Mouse (Mus musculus): ENCODE data around the gene Gm10715.
"Not testable (repeated sequence)": the region's sequence is repeated elsewhere in the genome, so short reads cannot be mapped to it uniquely, and the experiment has no call there.

Gm10715 gene

GRCm38 (mm10) chr9:3036577-3036976, at the start of gene Gm10715:
Gm10715 (plus strand) TSS chr9:3036877.
- not testable (repeated sequence) for DNase-seq

DNA sequence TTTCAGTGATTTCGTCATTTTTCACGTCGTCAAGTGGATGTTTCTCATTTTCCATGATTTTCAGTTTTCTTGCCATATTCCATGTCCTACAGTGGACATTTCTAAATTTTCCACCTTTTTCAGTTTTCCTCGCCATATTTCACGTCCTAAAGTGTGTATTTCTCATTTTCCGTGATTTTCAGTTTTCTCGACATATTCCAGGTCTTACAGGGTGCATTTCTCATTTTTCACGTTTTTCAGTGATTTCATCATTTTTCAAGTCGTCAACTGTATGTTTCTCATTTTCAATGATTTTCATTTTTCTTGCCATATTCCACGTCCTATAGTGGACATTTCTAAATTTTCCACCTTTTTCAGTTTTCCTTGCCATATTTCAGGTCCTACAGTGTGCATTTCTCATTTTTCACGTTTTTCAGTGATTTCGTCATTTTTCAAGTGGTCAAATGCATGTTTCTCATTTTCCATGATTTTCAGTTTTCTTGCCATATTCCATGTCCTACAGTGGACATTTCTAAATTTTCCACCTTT, 36.2 kb upstream of the Gm10715 start, which contains the start of gene Gm10722:
Gene Gm10722, plus strand, starts transcription at position 478 of the 528 bp plus-strand sequence.
- peak; percentile 10 to 21 for DNase-seq

GRCm38 (mm10) chr9:3001006-3001405, 35.7 kb upstream of the Gm10715 start:
- not testable (repeated sequence) for DNase-seq

DNA sequence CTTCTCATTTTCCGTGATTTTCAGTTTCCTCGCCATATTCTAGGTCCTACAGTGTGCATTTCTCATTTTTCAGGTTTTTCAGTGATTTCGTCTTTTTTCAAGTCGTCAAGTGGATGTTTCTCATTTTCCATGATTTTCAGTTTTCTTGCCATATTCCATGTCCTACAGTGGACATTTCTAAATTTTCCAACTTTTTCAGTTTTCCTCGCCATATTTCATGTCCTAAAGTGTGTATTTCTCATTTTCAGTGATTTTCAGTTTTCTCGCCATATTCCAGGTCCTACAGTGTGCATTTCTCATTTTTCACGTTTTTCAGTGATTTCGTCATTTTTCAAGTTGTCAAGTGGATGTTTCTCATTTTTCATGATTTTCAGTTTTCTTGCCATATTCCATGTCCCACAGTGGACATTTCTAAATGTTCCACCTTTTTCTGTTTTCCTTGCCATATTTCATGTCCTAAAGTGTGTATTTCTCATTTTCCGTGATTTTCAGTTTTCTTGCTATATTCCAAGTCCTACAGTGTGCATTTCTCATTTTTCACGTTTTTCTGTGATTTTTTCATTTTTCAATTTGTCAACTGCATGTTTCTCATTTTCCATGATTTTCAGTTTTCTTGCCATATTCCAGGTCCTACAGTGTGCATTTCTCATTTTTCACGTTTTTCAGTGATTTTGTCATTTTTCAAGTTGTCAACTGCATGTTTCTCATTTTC, 34.6 kb upstream of the Gm10715 start:
- peak; percentile 87 to 100 for DNase-seq

GRCm38 (mm10) chr9:3002794-3003396, 33.8 kb upstream of the Gm10715 start, which contains the start of gene Gm11168:
Gm11168 (plus strand) TSS chr9:3003346.
- peak; percentile 1 to 13 for DNase-seq

GRCm38 (mm10) chr9:3006179-3006578, 30.5 kb upstream of the Gm10715 start:
- DNase-seq: not testable (repeated sequence)

GRCm38 (mm10) chr9:3006636-3007035, 30.0 kb upstream of the Gm10715 start:
- not testable (repeated sequence) for DNase-seq

DNA sequence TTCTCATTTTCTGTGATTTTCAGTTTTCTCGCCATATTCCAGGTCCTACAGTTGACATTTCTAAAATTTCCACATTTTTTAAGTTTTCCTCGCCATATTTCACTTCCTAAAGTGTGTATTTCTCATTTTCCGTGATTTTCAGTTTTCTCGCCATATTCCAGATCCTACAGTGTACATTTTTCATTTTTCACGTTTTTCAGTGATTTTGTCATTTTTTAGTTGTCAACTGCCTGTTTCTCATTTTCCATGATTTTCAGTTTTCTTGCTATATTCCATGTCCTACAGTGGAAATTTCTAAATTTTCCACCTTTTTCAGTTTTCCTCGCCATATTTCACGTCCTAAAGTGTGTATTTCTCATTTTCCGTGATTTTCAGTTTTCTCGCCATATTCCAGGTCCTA, 29.4 kb upstream of the Gm10715 start:
- peak in 1 of 2 experiments; percentile 1 for DNase-seq

DNA sequence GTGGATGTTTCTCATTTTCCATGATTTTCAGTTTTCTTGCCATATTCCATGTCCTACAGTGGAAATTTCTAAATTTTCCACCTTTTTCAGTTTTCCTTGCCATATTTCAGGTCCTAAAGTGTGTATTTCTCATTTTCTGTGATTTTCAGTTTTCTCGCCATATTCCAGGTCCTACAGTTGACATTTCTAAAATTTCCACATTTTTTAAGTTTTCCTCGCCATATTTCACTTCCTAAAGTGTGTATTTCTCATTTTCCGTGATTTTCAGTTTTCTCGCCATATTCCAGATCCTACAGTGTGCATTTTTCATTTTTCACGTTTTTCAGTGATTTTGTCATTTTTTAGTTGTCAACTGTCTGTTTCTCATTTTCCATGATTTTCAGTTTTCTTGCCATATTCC, 27.3 kb upstream of the Gm10715 start:
- DNase-seq: not testable (repeated sequence)

DNA sequence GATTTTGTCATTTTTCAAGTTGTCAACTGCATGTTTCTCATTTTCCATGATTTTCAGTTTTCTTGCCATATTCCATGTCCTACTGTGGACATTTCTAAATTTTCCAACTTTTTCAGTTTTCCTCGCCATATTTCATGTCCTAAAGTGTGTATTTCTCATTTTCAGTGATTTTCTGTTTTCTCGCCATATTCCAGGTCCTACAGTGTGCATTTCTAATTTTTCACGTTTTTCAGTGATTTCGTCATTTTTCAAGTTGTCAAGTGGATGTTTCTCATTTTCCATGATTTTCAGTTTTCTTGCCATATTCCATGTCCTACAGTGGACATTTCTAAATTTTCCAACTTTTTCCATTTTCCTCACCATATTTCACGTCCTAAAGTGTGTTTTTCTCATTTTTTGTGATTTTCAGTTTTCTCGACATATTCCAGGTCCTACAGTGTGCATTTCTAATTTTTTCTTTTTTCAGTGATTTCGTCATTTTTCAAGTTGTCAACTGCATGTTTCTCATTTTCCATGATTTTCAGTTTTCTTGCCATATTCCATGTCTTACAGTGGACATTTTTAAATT, 24.5 kb upstream of the Gm10715 start:
- DNase-seq: not testable (repeated sequence)

DNA sequence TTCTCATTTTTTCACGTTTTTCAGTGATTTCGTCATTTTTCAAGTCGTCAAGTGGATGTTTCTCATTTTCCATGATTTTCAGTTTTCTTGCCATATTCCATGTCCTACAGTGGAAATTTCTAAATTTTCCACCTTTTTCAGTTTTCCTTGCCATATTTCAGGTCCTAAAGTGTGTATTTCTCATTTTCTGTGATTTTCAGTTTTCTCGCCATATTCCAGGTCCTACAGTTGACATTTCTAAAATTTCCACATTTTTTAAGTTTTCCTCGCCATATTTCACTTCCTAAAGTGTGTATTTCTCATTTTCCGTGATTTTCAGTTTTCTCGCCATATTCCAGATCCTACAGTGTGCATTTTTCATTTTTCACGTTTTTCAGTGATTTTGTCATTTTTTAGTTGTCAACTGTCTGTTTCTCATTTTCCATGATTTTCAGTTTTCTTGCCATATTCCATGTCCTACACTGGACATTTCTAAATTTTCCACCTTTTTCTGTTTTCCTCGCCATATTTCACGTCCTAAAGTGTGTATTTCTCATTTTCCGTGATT, 23.9 kb upstream of the Gm10715 start, which contains the start of gene Gm10721:
Gene Gm10721, plus strand, starts transcription at position 408 of the 547 bp plus-strand sequence.
- DNase-seq: not testable (repeated sequence)

GRCm38 (mm10) chr9:3015354-3015753, 21.3 kb upstream of the Gm10715 start, which contains the start of gene Gm10720:
Gm10720 (plus strand) TSS chr9:3015654.
- not testable (repeated sequence) for DNase-seq

DNA sequence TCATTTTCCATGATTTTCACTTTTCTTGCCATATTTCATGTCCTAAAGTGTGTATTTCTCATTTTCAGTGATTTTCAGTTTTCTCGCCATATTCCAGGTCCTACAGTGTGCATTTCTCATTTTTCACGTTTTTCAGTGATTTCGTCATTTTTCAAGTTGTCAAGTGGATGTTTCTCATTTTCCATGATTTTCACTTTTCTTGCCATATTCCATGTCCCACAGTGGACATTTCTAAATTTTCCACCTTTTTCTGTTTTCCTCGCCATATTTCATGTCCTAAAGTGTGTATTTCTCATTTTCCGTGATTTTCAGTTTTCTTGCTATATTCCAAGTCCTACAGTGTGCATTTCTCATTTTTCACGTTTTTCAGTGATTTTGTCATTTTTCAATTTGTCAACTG, 20.8 kb upstream of the Gm10715 start:
- peak in 1 of 2 experiments; percentile 13 for DNase-seq

GRCm38 (mm10) chr9:3017108-3017507, 19.6 kb upstream of the Gm10715 start, which contains the start of gene Gm10719:
Gm10719 (plus strand) TSS chr9:3017408.
- DNase-seq: not testable (repeated sequence)

GRCm38 (mm10) chr9:3018944-3019343, 17.7 kb upstream of the Gm10715 start:
- peak; percentile 96 to 100 for DNase-seq

DNA sequence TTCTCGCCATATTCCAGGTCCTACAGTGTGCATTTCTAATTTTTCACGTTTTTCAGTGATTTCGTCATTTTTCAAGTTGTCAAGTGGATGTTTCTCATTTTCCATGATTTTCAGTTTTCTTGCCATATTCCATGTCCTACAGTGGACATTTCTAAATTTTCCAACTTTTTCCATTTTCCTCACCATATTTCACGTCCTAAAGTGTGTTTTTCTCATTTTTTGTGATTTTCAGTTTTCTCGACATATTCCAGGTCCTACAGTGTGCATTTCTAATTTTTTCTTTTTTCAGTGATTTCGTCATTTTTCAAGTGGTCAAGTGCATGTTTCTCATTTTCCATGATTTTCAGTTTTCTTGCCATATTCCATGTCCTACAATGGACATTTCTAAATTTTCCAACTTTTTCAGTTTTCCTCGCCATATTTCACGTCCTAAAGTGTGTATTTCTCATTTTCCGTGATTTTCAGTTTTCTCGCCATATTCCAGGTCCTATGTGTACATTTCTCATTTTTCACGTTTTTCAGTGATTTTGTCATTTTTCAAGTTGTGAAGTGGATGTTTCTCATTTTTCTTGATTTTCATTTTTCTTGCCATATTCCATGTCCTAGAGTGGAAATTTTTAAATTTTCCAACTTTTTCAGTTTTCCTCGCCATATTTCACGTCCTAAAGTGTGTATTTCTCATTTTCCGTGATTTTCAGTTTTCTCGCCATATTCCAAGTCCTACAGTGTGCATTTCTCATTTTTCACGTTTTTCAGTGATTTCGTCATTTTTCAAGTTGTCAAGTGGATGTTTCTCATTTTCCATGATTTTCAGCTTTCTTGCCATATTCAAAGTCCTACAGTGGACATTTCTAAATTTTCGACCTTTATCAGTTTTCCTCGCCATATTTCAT, 16.6 kb upstream of the Gm10715 start:
- DNase-seq: peak; percentile 47 to 79

GRCm38 (mm10) chr9:3022316-3023008, 14.2 kb upstream of the Gm10715 start:
- DNase-seq: not testable (repeated sequence)

- peak; percentile 1 to 24 for DNase-seq
These were observed 13.2 kb upstream of the Gm10715 start, which contains the start of gene Gm10718 for GRCm38 (mm10) chr9:3023312-3023984. Gm10718 (plus strand) TSS chr9:3023547.

- not testable (repeated sequence) for DNase-seq
These were observed 12.6 kb upstream of the Gm10715 start for GRCm38 (mm10) chr9:3023985-3024648.

Data from kidney, postnatal 4 days (tissue).